Mouse (Mus musculus) adrenal gland, postnatal 14 days (tissue): ENCODE data around the gene Tsr1. TPM values are rescaled to one million over a fixed set of nuclear protein-coding genes. Genes with fewer than 3 reads are reported as not detected.

Experiments
- microRNA-seq, 2 experiments: library from miRNA; unstranded; fragments of <30 nt; microRNA quantifications; one replicate each; pipeline ENCODE4 v1.2.0; 2021
- total RNA-seq: library from RNA; stranded (reverse); gene quantifications from 2 replicates; pipeline ENCODE4 v1.2.3, GENCODE M21; 2021

The Tsr1 gene
- total RNA-seq, 1 experiment from 2014 or later: 42.1 TPM

Small RNAs within 50 kb of the gene (microRNA-seq; reads per million reads assigned to microRNA genes)
- 0 to 0.43 reads per million in 2 experiments for gene Mir6926

Other genes with a start within 250 kb of the Tsr1 start
- 245 and 246 TPM in 2 replicates for gene Cluh, start 248.6 kb upstream of the Tsr1 start, total RNA-seq
- gene Pafah1b1, start 173.4 kb upstream of the Tsr1 start, total RNA-seq: 140 and 142 TPM in 2 replicates
- 24.1 and 29.2 TPM in 2 replicates for gene Mettl16, start 127.2 kb upstream of the Tsr1 start, total RNA-seq
- 22.8 and 29.9 TPM in 2 replicates for gene Mnt, start 67.2 kb upstream of the Tsr1 start, total RNA-seq
- 21.3 and 22.4 TPM in 2 replicates for gene Sgsm2, start 1.0 kb upstream of the Tsr1 start, total RNA-seq
- 21.9 and 23.1 TPM in 2 replicates for gene Smg6, start 27.8 kb downstream of the Tsr1 start, total RNA-seq
- 50.6 and 51.5 TPM in 2 replicates for gene Srr, start 27.9 kb downstream of the Tsr1 start, total RNA-seq